Mouse (Mus musculus): ENCODE data around the gene Acat3. TPM values are rescaled to one million over a fixed set of nuclear protein-coding genes. Genes with fewer than 3 reads are reported as not detected.

The Acat3 gene
- total RNA-seq, 4 experiments from 2014 or later, result not detected

Other genes starting within 250 kb of the Acat3 start
- gene Igf2r, start 170.9 kb downstream of the Acat3 start, total RNA-seq (2022), result 10 to 100 TPM; 41.4 to 54.3 (median 46.9) TPM
- gene Mas1, start 72.5 kb downstream of the Acat3 start, total RNA-seq (2022), result under 1 TPM; 0.22 to 0.35 (median 0.28) TPM
- 1 to 10 TPM; 3.9 to 5.2 (median 4.9) TPM for gene Mrgprh, start 64.6 kb downstream of the Acat3 start, total RNA-seq (2022)
- under 1 TPM in 1 of 4 experiments, not detected in 3; 0.92 TPM for gene Pnldc1, start 30.4 kb downstream of the Acat3 start, total RNA-seq (2022)
- 100 to 1,000 TPM; 172 to 195 (median 176) TPM for gene Tcp1, start 24.9 kb downstream of the Acat3 start, total RNA-seq (2022)
- gene Mrpl18, start 24.3 kb downstream of the Acat3 start, total RNA-seq (2022), result 100 to 1,000 TPM; 109 to 116 (median 111) TPM
- 1 to 10 TPM; 3.9 to 4.8 (median 4.3) TPM for gene Acat2, start 20.1 kb upstream of the Acat3 start, total RNA-seq (2022)
- gene Wtap, start 53.6 kb upstream of the Acat3 start, total RNA-seq (2022), result 10 to 100 TPM; 22.5 to 28.0 (median 26.2) TPM
- gene Sod2, start 66.2 kb upstream of the Acat3 start, total RNA-seq (2022), result 100 to 1,000 TPM; 386 to 415 (median 402) TPM
- not detected for gene Gpr31b, start 111.7 kb upstream of the Acat3 start, total RNA-seq (2022)
- under 1 TPM in 3 of 4 experiments, not detected in 1; 0.16 to 0.43 (median 0.27) TPM for gene Tcp10b, start 120.5 kb upstream of the Acat3 start, total RNA-seq (2022)
- not detected for gene Unc93a, start 191.2 kb upstream of the Acat3 start, total RNA-seq (2022)

Measured in gastrocnemius, adult 8-10 months (tissue).